ENCODE assay signal across 18 mouse cellular contexts in genomic region chr14:77285453-77285852, GRCm38 (mm10).
"Had no signal": no experiment of that assay in that cellular context is flagged by ENCODE, and none has a peak within 500 bp of the region (broad histone marks: within the 10 kb centered on the region; RNA-seq: fewer than 3 reads in every experiment).

No protein-coding gene starts in this region.

- H3K9ac ChIP-seq: liver, embryonic 13.5 days; neural tube, embryonic 12.5 days; neural tube, embryonic 15.5 days; stomach, embryonic 15.5 days had no signal

- H3K36me3 ChIP-seq: liver, embryonic 13.5 days; neural tube, embryonic 12.5 days; neural tube, embryonic 15.5 days; stomach, embryonic 15.5 days had no signal

- H3K4me3 ChIP-seq: left cerebral cortex, adult 2 months; liver, embryonic 13.5 days; neural tube, embryonic 12.5 days; neural tube, embryonic 15.5 days; stomach, embryonic 15.5 days had no signal

- DNase-seq: kidney, adult 11 months; kidney, adult 8-10 months; kidney, postnatal 14 days; kidney, postnatal 4 days; layer of hippocampus, adult 9-11 months; layer of hippocampus, postnatal 36 days; liver, embryonic 13.5 days; lung, adult 2 months; lung, postnatal 14 days; lung, postnatal 4 days; midbrain, embryonic 14.5 days; right cerebral cortex, postnatal 4 days; thymus, postnatal 36 days had no signal

- H3K4me1 ChIP-seq: liver, embryonic 13.5 days; neural tube, embryonic 12.5 days; stomach, embryonic 15.5 days had no signal

- H3K27ac ChIP-seq: left cerebral cortex, adult 2 months; liver, embryonic 13.5 days; neural tube, embryonic 12.5 days; neural tube, embryonic 15.5 days; stomach, embryonic 15.5 days had no signal

- H3K4me2 ChIP-seq: liver, embryonic 13.5 days; midbrain, embryonic 11.5 days; neural tube, embryonic 12.5 days; neural tube, embryonic 15.5 days; stomach, embryonic 15.5 days had no signal

- H3K9me3 ChIP-seq: liver, embryonic 13.5 days; neural tube, embryonic 12.5 days; neural tube, embryonic 15.5 days; stomach, embryonic 15.5 days had no signal

- H3K27me3 ChIP-seq: liver, embryonic 13.5 days; neural tube, embryonic 12.5 days; neural tube, embryonic 15.5 days; stomach, embryonic 15.5 days had no signal
